Mouse (Mus musculus): Measurements from ENCODE around the gene Ptgis. TPM values are rescaled to one million over a fixed set of nuclear protein-coding genes. Genes with fewer than 3 reads are reported as not detected.
A peak's percentile ranks its signal among the peaks of the same experiment; 100 is the strongest.

Gene Ptgis
- polyA plus RNA-seq, 2 experiments: 31.2 to 37.7 TPM

- no peak overlapping the region for H3K4me2 ChIP-seq (replicated peaks; ENCODE audit: low read depth, low read length, severe bottlenecking)
- no peak for TF ChIP-seq POLR2A (IDR thresholded peaks at IDR 0.05; ENCODE audit: borderline replicate concordance, extremely low read depth, insufficient read depth, insufficient read length)
- H3K36me3 ChIP-seq (ENCODE audit: control insufficient read depth, insufficient read depth, low read length): no peaks in the 10 kb centered on the region
- H3K4me1 ChIP-seq (ENCODE audit: control insufficient read depth, insufficient read depth, low read length): peaks cover 9% of the 10 kb centered on the region; the same call in 1 of the 2 replicates
- peaks cover 34% of the 10 kb centered on the region for H3K27me3 ChIP-seq (ENCODE audit: control insufficient read depth, insufficient read depth, low read length)
- H3K9ac ChIP-seq (ENCODE audit: low read depth, low read length, severe bottlenecking): no peak overlapping the region
- no peak overlapping the region for H3K4me3 ChIP-seq (replicated peaks; ENCODE audit: low read length)
- DNase-seq (ENCODE audit: low spot score) (no peak), ATAC-seq (ENCODE audit: low FRiP score, low read depth) (no peak)
- H3K9me3 ChIP-seq (ENCODE audit: control insufficient read depth, low read length): no peaks in the 10 kb centered on the region
- no peak overlapping the region for H3K27ac ChIP-seq (replicated peaks; ENCODE audit: low read depth, low read length)
- 79% methylated on average over 3 of the region's 3 CpGs for WGBS
These were observed 47.0 kb downstream of the Ptgis start for GRCm38 (mm10) chr2:167193361-167193760.

- Histone ChIP-seq H3K4me3 (replicated peaks; ENCODE audit: low read length) (peak within 1 kb of the TSS; percentile 49), H3K27ac (replicated peaks; ENCODE audit: low read depth, low read length) (no peak within 1 kb of the TSS), H3K4me1 (ENCODE audit: control insufficient read depth, insufficient read depth, low read length) (peaks cover 9% of the 10 kb centered on the region; the same call in 1 of the 2 replicates), H3K9ac (ENCODE audit: low read depth, low read length, severe bottlenecking) (peak within 1 kb of the TSS; percentile 50), H3K27me3 (ENCODE audit: control insufficient read depth, insufficient read depth, low read length) (peaks cover 59% of the 10 kb centered on the region), H3K36me3 (ENCODE audit: control insufficient read depth, insufficient read depth, low read length) (no peaks in the 10 kb centered on the region), H3K9me3 (ENCODE audit: control insufficient read depth, low read length) (no peaks in the 10 kb centered on the region), H3K4me2 (replicated peaks; ENCODE audit: low read depth, low read length, severe bottlenecking) (peak within 1 kb of the TSS; percentile 73)
- DNase-seq (ENCODE audit: low spot score) (peak; percentile 64), ATAC-seq (ENCODE audit: low FRiP score, low read depth) (peak; percentile 54; the same call in 1 of the 2 replicates)
- WGBS: under 1% methylated on average over 11 of the region's 41 CpGs
- no peak for TF ChIP-seq POLR2A (IDR thresholded peaks at IDR 0.05; ENCODE audit: borderline replicate concordance, extremely low read depth, insufficient read depth, insufficient read length)
These were observed 50.4 kb downstream of the Ptgis start, which contains the start of gene Kcnb1 for GRCm38 (mm10) chr2:167190076-167190399. Kcnb1 (minus strand) TSS chr2:167190155.

GRCm38 (mm10) chr2:167189291-167190075, 50.9 kb downstream of the Ptgis start:
- peak overlapping the region; percentile 50 for H3K9ac ChIP-seq (ENCODE audit: low read depth, low read length, severe bottlenecking)
- ATAC-seq (ENCODE audit: low FRiP score, low read depth) (peak; percentile 21), DNase-seq (ENCODE audit: low spot score) (peak; percentile 30)
- no peaks in the 10 kb centered on the region for H3K36me3 ChIP-seq (ENCODE audit: control insufficient read depth, insufficient read depth, low read length)
- H3K9me3 ChIP-seq (ENCODE audit: control insufficient read depth, low read length): no peaks in the 10 kb centered on the region
- 3% methylated on average over 33 of the region's 91 CpGs for WGBS
- H3K4me1 ChIP-seq (ENCODE audit: control insufficient read depth, insufficient read depth, low read length): peaks cover 9% of the 10 kb centered on the region; the same call in 1 of the 2 replicates
- no peak overlapping the region for H3K27ac ChIP-seq (replicated peaks; ENCODE audit: low read depth, low read length)
- H3K27me3 ChIP-seq (ENCODE audit: control insufficient read depth, insufficient read depth, low read length): peaks cover 59% of the 10 kb centered on the region
- peak overlapping the region; percentile 73 for H3K4me2 ChIP-seq (replicated peaks; ENCODE audit: low read depth, low read length, severe bottlenecking)
- TF ChIP-seq POLR2A (IDR thresholded peaks at IDR 0.05; ENCODE audit: borderline replicate concordance, extremely low read depth, insufficient read depth, insufficient read length): no peak
- H3K4me3 ChIP-seq (replicated peaks; ENCODE audit: low read length): peak overlapping the region; percentile 49

- ATAC-seq (ENCODE audit: low FRiP score, low read depth): peak; percentile 56
These were observed 51.8 kb downstream of the Ptgis start for GRCm38 (mm10) chr2:167188315-167189207.

GRCm38 (mm10) chr2:167187119-167187518, 53.3 kb downstream of the Ptgis start:
- H3K27me3 ChIP-seq (ENCODE audit: control insufficient read depth, insufficient read depth, low read length): peaks cover 59% of the 10 kb centered on the region

More at GRCm38 (mm10) chr2:167188315-167189207, 51.8 kb downstream of the Ptgis start:
- Histone ChIP-seq H3K4me3 (replicated peaks; ENCODE audit: low read length) (peak overlapping the region; percentile 49), H3K4me2 (replicated peaks; ENCODE audit: low read depth, low read length, severe bottlenecking) (peak overlapping the region; percentile 73), H3K4me1 (ENCODE audit: control insufficient read depth, insufficient read depth, low read length) (peaks cover 9% of the 10 kb centered on the region; the same call in 1 of the 2 replicates), H3K36me3 (ENCODE audit: control insufficient read depth, insufficient read depth, low read length) (no peaks in the 10 kb centered on the region), H3K9me3 (ENCODE audit: control insufficient read depth, low read length) (no peaks in the 10 kb centered on the region), H3K27ac (replicated peaks; ENCODE audit: low read depth, low read length) (no peak overlapping the region), H3K27me3 (ENCODE audit: control insufficient read depth, insufficient read depth, low read length) (peaks cover 59% of the 10 kb centered on the region), H3K9ac (ENCODE audit: low read depth, low read length, severe bottlenecking) (no peak overlapping the region; the same call in 1 of the 2 replicates)
- 13% methylated on average over 66 of the region's 83 CpGs for WGBS
- no peak for TF ChIP-seq POLR2A (IDR thresholded peaks at IDR 0.05; ENCODE audit: borderline replicate concordance, extremely low read depth, insufficient read depth, insufficient read length)
- DNase-seq (ENCODE audit: low spot score): peak; percentile 75

More at GRCm38 (mm10) chr2:167187119-167187518, 53.3 kb downstream of the Ptgis start:
- Histone ChIP-seq H3K9me3 (ENCODE audit: control insufficient read depth, low read length) (no peaks in the 10 kb centered on the region), H3K4me3 (replicated peaks; ENCODE audit: low read length) (no peak overlapping the region), H3K36me3 (ENCODE audit: control insufficient read depth, insufficient read depth, low read length) (no peaks in the 10 kb centered on the region), H3K4me1 (ENCODE audit: control insufficient read depth, insufficient read depth, low read length) (peaks cover 9% of the 10 kb centered on the region; the same call in 1 of the 2 replicates), H3K27ac (replicated peaks; ENCODE audit: low read depth, low read length) (no peak overlapping the region), H3K4me2 (replicated peaks; ENCODE audit: low read depth, low read length, severe bottlenecking) (no peak overlapping the region), H3K9ac (ENCODE audit: low read depth, low read length, severe bottlenecking) (no peak overlapping the region)
- 73% methylated on average over 5 of the region's 5 CpGs for WGBS
- ATAC-seq (ENCODE audit: low FRiP score, low read depth): no peak
- TF ChIP-seq POLR2A (IDR thresholded peaks at IDR 0.05; ENCODE audit: borderline replicate concordance, extremely low read depth, insufficient read depth, insufficient read length): no peak
- no peak for DNase-seq (ENCODE audit: low spot score)

All from limb, embryonic 14.5 days (tissue).